Mouse (Mus musculus) c-Kit-positive CD71-negative TER-119-negative erythroid progenitor cells, embryonic 14.5 days (primary cell): ENCODE results near the gene Trio.

Experiments used
- DNase-seq: peaks from one replicate; pipeline ENCODE4 v3.0.0-alpha.2; 2013; ENCODE audit warnings: low read depth

Gene Trio

DNA sequence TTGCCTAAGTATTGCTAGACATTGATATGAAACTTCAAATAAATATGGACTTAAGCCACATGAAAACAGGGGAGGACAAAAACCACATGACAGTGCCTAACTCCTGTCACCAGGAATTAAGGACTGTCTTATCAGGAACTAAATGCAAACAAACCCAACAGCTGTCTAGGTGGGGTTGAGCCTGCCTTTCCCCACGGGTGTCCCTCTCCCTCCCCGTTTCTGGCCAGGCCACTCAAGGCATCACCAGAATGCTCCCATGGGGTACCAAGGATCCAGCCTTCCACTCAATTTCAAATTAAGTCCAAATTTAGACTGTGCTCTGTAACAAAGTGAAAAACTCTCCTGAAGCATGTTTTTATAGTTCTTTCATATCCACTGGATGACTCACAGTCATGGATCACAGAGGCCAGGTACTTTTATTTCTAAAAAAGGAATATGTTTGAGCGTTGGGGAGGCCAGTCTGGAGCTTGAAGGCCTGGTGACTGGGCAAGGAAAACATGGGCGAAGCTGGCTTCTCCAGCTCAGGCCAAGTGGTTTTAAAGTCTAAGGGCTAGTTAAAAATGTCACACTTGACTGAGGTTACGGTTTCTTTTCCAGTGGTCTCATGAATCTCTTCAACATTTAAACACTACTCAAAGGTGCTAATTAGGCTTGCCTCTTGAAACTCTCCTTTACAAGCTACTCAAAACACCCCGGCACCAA, 33.6 kb downstream of the Trio start:
- DNase-seq: no peak

- no peak for DNase-seq
These were observed 34.5 kb downstream of the Trio start for GRCm38 (mm10) chr15:27991066-27991701.

DNA sequence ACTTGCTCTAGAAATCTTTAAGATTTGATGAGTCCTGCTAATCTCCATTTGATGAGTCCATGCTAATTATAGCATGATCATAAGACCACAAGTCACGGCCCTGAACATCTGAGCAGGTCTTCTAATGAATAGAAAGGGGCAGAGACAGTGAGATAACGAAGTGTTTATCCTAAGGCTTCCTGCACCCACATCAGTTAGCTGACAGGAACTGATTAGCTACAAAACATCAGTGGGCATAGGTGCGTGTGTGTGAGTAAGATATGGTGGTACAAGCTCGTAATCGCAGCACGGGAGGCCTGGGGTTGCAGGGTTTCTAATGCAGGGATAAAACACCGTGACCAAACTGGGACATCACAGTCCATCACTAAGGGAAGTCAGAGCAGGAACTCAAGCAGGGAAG, 37.7 kb downstream of the Trio start:
- DNase-seq: no peak

DNA sequence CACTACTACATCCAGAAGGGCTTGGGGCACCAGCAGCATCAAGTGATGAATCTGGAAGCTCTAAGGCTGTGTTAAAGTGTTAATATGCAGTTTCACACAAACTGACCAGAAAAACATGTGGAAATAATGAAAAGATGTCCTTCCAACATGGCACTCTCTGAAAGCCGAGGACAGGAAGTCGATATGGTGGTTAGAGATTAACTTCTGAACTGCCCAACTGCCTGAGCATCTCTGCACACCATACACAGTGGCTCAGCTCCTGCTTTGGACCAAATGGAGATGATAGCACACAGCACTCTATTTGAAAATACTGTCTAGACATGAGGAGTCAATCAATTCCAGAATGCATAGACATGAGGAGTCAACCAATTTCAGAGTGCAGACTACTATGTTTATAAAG, 40.8 kb downstream of the Trio start:
- DNase-seq: no peak

GRCm38 (mm10) chr15:27981764-27982500, 43.7 kb downstream of the Trio start:
- DNase-seq: no peak

DNA sequence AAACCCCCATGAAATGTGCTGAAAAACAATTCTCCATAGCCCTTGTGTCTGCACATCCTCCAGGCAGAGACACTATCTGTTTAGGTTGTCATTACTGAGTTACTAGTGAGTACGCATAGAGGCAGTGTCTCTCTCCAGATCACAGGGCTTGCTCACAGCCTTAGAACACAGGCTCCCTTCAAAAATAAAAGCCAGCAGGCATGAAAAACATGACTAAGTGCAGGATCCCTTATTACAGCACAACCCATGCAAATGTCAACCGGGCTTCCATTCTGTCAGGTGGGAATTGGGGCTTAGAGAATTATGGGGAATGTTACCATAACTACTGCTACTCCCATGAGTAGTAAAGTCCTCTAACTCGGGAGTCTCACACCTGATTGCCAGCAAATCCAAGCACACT, 44.4 kb downstream of the Trio start:
- DNase-seq: no peak

DNA sequence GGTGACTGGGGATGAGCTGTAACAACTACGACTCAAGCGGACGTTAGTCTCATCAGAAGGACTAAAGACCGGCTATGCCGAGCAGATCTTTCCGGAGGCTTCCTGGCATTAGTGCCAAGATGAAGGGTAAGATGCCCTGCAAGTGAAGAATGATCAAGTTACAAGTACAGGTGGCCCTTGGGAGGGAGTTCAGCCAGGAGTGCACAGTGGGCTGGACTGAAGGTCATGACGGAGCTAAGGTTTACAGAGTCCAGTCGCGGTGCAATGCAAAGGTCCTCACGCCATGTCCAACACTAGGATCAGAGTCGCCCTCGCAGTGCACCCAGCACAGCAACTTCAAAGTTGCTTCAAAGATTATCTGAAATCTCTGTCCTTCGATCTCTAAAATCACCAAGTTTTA, 45.2 kb downstream of the Trio start:
- no peak for DNase-seq

GRCm38 (mm10) chr15:27976950-27977349, 48.7 kb downstream of the Trio start:
- DNase-seq: no peak

- DNase-seq: no peak
These were observed 49.3 kb downstream of the Trio start for GRCm38 (mm10) chr15:27976366-27976765.

DNA sequence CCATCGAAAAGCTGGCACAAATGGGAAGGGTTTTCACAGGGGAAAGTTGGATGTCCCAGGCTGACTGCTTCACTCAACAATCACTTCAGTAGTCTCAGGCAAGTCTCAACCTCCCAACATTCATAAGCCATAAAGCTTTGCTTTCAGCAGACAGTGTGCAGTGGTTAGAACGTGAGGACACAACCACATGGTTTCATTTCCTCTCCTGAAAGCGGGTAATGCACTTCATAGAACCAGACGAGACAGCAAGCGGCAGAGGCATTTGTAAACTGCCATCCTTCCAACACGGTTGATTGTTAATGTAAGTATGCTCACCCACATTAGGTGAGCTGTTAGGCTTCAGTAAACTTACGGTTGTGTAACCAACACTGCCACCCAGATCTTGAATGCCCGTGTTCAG, 51.0 kb downstream of the Trio start:
- no peak for DNase-seq

DNA sequence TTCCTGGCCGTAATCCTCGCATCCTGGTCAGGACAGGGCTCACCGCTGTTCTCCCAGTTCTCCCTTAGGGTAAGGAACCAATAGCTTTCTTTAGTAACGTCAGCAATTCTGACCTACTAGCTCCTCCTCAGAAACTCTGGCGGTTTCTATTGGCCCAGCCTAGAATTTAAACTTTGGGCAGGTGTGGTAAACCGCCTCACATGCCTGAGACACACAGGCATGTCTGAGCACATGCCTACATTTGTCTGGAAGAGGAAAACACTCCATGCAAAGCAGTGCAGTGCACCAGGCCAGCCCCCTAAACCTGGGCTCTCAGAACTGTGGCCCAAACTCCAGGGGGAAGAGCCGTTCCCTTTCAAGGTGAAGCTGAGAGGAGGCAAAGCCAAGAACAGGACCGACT, 57.5 kb downstream of the Trio start:
- no peak for DNase-seq

GRCm38 (mm10) chr15:27967128-27967876, 58.3 kb downstream of the Trio start:
- no peak for DNase-seq

- no peak for DNase-seq
These were observed 60.8 kb downstream of the Trio start for GRCm38 (mm10) chr15:27964877-27965276.

GRCm38 (mm10) chr15:27963506-27963905, 62.1 kb downstream of the Trio start:
- no peak for DNase-seq

DNA sequence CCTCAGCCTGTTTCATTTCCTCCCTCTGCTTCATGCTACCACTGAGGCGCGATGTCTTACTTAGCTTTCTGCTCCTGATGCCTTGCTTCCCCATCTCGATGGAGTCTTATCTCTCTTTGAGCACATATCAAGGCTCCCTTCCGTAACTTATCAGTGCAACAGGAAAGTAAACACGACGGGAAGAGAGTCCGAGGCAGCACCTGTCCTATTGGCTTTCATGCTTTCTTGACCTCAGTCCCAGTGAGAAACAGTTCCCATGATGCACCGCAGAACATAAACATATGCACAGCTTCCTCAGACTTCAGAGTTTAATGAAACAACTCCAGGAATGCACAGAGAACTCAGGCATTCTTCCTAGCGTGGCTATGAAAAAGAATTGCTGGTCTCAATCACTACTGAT, 65.0 kb downstream of the Trio start:
- DNase-seq: no peak

DNA sequence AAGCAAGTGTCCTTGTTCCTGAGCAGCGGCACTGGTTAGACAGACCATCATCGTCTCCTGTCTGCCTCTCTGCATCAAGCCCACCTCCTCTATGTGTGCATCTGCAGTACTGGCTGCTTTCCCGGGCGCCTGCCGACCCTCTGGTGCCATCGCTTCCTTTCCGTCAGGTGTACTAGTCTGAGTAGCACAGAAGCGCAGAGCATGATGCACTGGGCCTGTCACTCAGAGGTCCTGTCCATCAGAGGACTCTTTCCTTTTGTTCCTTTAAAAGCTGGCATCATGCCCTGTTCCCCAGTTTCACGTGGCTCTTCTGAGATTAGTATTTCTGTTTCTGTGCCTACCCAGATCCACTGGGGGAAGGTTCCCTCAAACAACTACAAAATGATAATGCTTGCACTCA, 67.8 kb downstream of the Trio start:
- no peak for DNase-seq

GRCm38 (mm10) chr15:27955614-27956013, 70.0 kb downstream of the Trio start:
- no peak for DNase-seq

- no peak for DNase-seq
These were observed 71.3 kb downstream of the Trio start for GRCm38 (mm10) chr15:27954356-27954755.

- DNase-seq: no peak
These were observed 72.1 kb downstream of the Trio start for GRCm38 (mm10) chr15:27953570-27953969.

GRCm38 (mm10) chr15:27951195-27951594, 74.5 kb downstream of the Trio start:
- DNase-seq: no peak

GRCm38 (mm10) chr15:27949196-27949595, 76.5 kb downstream of the Trio start:
- DNase-seq: no peak

DNA sequence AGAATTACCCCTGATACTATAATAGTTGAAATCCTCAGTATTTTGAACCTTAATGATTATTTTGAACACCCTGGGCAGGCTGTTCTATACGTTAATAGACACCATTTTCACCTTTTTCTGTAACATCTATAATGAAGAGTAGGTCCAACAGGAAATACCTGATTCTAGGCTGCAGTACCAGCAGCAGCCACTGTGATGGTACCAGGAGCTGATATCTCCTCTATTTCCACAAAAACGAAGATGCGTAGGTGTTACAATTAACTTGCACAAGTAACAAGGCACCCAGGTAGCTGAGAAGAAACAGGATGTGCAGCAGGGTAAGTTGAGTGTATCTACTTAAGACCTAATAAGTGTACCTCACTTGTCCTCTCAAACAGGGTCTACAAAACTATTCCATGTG, 77.8 kb downstream of the Trio start:
- DNase-seq: no peak

GRCm38 (mm10) chr15:27945570-27945969, 80.1 kb downstream of the Trio start:
- no peak for DNase-seq
